Mouse (Mus musculus) midbrain, embryonic 15.5 days (tissue): ENCODE results near the gene Creb3l2. TPM values are rescaled to one million over a fixed set of nuclear protein-coding genes. Genes with fewer than 3 reads are reported as not detected.

ENCODE experiments used
- ATAC-seq: fragments of 200-750 bp; cut with Nextera tagmentation; replicated peaks from 2 replicates; pipeline ENCODE4 v1.8.0; 2017; ENCODE audit warnings: moderate TSS enrichment
- H3K27ac ChIP-seq: fragments of 300-500 bp; sonication (generic); 2 replicates; pipeline ENCODE4 v1.5.1; 2015; ENCODE audit warnings: mild to moderate bottlenecking, inconsistent platforms
- H3K27me3 ChIP-seq: fragments of 300-500 bp; sonication (generic); replicated peaks from 2 replicates; pipeline ENCODE4 v1.6.1; 2015; ENCODE audit warnings: inconsistent platforms
- H3K36me3 ChIP-seq: fragments of 300-500 bp; sonication (generic); replicated peaks from 2 replicates; pipeline ENCODE4 v1.6.1; 2015; ENCODE audit warnings: inconsistent platforms
- H3K4me1 ChIP-seq: fragments of 300-500 bp; sonication (generic); 2 replicates; pipeline ENCODE4 v1.6.1; 2015; ENCODE audit warnings: inconsistent platforms
- H3K4me2 ChIP-seq: fragments of 300-500 bp; sonication (generic); 2 replicates; pipeline ENCODE4 v1.6.1; 2015; ENCODE audit warnings: inconsistent platforms, mild to moderate bottlenecking, moderate library complexity
- H3K4me3 ChIP-seq: fragments of 300-500 bp; sonication (generic); 2 replicates; pipeline ENCODE4 v1.5.1; 2015; ENCODE audit warnings: mild to moderate bottlenecking, inconsistent platforms
- H3K9ac ChIP-seq: fragments of 300-500 bp; sonication (generic); 2 replicates; pipeline ENCODE4 v1.6.1; 2015; ENCODE audit warnings: mild to moderate bottlenecking, inconsistent platforms
- H3K9me3 ChIP-seq: fragments of 300-500 bp; sonication (generic); 2 replicates; pipeline ENCODE4 v1.6.1; 2016; ENCODE audit warnings: inconsistent platforms
- WGBS: fragments of 180-500 bp; shearing (Covaris S2); methylation state at CpG from one replicate; pipeline ENCODE4 v1.1.7; 2015; ENCODE audit warnings: mixed read lengths; 5-methylcytosine and 5-hydroxymethylcytosine counted together
- polyA plus RNA-seq: library from polyadenylated mRNA; unstranded; fragments of >200 nt; fragmentation: Nextera tagmentation; extraction: Ambion mirVana; gene quantifications from 2 replicates; pipeline ENCODE4 v1.2.1, GENCODE M21; 2015

The Creb3l2 gene
- polyA plus RNA-seq, 1 experiment from 2014 or later, result 3.2 TPM

DNA sequence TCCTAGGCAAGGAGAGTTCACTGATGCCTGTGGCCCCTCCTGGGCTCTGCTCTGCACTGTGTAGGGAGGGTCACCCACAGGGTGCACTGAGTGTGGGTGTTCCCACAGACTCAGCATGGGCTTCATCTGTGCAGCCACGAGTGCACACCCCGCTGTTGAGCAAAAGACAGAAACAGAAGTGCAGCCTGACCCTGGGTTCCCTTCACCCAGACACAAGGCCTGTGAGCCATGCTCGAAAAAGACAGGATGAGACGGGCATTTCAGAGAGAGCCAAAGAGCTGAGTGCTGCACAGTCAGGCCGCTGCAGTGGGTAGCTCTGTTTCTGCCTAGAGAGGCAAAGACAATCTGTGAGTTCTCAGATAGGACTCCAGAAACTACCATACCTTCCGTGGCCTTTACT, 114.4 kb downstream of the Creb3l2 start:
- no peak for ATAC-seq
- WGBS, result 39% methylated on average over 6 of the region's 6 CpGs
- peaks cover 33% of the 10 kb centered on the region for H3K4me1 ChIP-seq
- no peaks in the 10 kb centered on the region for H3K27me3 ChIP-seq
- H3K9me3 ChIP-seq, result no peaks in the 10 kb centered on the region
- H3K4me3 ChIP-seq, result no peak overlapping the region
- no peak overlapping the region for H3K9ac ChIP-seq
- H3K27ac ChIP-seq, result 0 out of 2 replicates have a peak overlapping the region, but pooled peaks have one; percentile 16
- H3K4me2 ChIP-seq, result no peak overlapping the region
- H3K36me3 ChIP-seq, result no peaks in the 10 kb centered on the region

DNA sequence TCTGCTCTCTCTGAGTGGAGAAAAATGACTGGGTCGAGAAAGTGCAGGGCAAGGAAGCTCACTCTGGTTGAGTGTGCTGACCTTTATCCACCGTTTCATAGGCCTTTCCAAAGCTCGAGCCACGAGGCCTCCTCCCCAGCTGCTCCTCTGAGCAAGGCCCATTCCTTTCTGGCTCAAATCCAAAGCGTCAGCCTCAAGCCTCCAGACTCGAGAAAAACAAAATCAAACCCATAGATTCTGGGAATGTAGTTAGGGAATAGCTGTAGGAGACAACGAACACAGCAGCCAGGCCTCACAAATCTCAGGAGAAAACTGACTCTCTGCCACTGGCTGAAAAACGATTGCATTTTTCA, 115.4 kb downstream of the Creb3l2 start:
- Histone ChIP-seq H3K27me3 (no peaks in the 10 kb centered on the region), H3K4me2 (no peak overlapping the region), H3K36me3 (no peaks in the 10 kb centered on the region), H3K4me3 (no peak overlapping the region), H3K4me1 (peaks cover 33% of the 10 kb centered on the region), H3K9me3 (no peaks in the 10 kb centered on the region), H3K9ac (0 out of 2 replicates have a peak overlapping the region, but pooled peaks have one; percentile 6), H3K27ac (0 out of 2 replicates have a peak overlapping the region, but pooled peaks have one; percentile 31)
- no peak for ATAC-seq
- WGBS, result 34% methylated on average over 8 of the region's 8 CpGs

DNA sequence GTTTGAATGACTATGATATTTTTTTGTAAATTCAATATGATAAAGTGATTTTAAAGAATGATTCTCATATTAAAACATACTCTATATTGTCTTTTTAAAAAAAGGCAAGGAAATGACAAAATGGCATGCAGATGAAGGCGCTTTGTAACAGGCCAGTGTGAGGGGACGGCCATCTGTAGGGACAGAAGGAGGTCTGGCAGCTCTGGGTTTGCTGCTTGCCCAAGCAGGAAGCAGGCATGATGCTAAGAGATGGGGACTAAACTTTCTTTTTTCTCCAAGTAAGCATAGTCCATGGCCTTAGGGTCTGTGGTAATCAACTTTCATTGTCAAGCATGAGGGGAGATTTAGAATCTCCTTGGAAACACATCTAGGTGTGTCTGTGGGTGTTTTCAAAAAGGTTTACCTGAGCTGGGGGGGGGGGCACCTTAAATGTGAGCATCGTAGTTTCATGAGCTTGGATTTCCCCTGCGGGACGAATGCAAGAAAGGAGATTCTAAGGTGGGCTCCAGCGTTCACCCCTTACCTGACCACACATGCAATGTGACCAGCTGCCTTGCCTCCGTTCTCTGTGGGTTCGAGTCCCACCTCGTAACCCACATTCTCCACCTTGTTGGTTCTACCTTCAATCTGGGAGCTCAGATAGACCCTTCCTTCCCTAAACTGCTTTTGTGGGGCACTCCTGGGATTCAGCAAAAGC, 115.9 kb downstream of the Creb3l2 start:
- no peaks in the 10 kb centered on the region for H3K36me3 ChIP-seq
- 0 out of 2 replicates have a peak overlapping the region, but pooled peaks have one; percentile 6 for H3K9ac ChIP-seq
- H3K4me1 ChIP-seq, result peaks cover 28% of the 10 kb centered on the region
- 86% methylated on average over 9 of the region's 9 CpGs for WGBS
- H3K27ac ChIP-seq, result 0 out of 2 replicates have a peak overlapping the region, but pooled peaks have one; percentile 31
- ATAC-seq, result no peak
- H3K9me3 ChIP-seq, result no peaks in the 10 kb centered on the region
- no peaks in the 10 kb centered on the region for H3K27me3 ChIP-seq
- no peak overlapping the region for H3K4me3 ChIP-seq
- H3K4me2 ChIP-seq, result no peak overlapping the region

DNA sequence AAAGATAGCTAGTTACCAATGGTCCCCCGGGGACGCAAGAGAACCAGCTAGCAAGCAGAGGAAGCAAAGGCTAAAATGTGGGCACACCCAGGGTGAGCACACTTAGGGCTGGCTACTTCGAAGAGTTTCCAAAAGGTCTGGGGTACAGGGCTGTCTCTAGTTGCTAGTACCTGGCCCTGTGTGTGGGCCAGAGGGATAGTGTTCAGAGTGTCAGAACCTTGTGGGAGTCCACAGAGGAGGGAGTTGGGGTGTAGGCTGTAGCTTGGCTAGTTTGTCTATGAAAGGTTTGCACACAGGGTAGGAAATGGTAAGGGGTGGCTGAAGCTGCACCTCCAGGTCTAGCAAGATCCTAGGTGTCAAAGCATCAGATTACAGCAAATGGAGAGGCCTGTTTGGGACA, 116.9 kb downstream of the Creb3l2 start:
- H3K9me3 ChIP-seq, result no peaks in the 10 kb centered on the region
- H3K9ac ChIP-seq, result no peak overlapping the region
- WGBS, result 90% methylated on average over 3 of the region's 3 CpGs
- peaks cover 28% of the 10 kb centered on the region for H3K4me1 ChIP-seq
- H3K27ac ChIP-seq, result no peak overlapping the region
- H3K4me3 ChIP-seq, result no peak overlapping the region
- H3K36me3 ChIP-seq, result no peaks in the 10 kb centered on the region
- no peaks in the 10 kb centered on the region for H3K27me3 ChIP-seq
- H3K4me2 ChIP-seq, result no peak overlapping the region
- ATAC-seq, result no peak

DNA sequence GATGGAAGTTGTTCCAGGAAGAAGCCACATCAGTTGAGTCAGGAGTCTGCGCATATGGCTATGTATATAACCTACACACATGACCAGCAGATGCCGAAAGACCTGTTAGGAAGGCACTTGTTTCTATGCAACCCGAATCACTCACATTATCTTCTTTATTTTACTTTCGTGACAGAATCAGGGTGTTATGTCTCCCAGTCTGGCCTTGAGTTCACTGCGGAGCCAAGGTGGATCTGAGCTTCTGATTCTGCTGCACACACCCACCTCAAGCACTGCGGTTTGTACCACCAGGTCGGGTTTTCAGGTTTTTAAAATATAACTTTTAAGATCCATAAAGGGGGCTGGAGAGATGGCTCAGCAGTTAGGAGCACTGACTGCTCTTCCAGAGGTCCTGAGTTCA, 119.3 kb downstream of the Creb3l2 start:
- H3K9me3 ChIP-seq, result no peaks in the 10 kb centered on the region
- no peak for ATAC-seq
- no peak overlapping the region for H3K4me3 ChIP-seq
- no peak overlapping the region for H3K4me2 ChIP-seq
- H3K36me3 ChIP-seq, result no peaks in the 10 kb centered on the region
- H3K9ac ChIP-seq, result no peak overlapping the region
- no peak overlapping the region for H3K27ac ChIP-seq
- 93% methylated on average over 7 of the region's 7 CpGs for WGBS
- peaks cover 10% of the 10 kb centered on the region for H3K4me1 ChIP-seq
- H3K27me3 ChIP-seq, result no peaks in the 10 kb centered on the region

DNA sequence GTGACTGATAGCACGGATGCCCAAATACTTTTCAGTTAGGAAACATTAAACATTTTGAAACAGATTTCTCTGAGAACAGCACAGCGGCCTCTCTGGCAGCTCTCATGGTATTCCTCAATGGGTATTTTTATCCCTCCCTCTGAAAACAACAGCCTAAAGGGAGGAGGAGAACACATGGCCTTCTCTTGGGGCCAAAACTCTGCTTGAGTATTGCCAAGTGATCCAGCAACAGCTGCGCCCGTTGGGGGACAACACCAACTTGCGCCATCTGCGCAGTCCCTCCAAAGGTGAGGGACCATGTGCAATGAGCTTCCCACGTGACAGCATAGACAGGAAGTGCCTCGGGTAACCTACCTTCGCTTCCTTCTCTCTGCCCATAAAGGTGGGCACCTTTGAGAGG, 119.9 kb downstream of the Creb3l2 start:
- Histone ChIP-seq H3K36me3 (no peaks in the 10 kb centered on the region), H3K4me1 (peaks cover 6% of the 10 kb centered on the region)
- WGBS, result 89% methylated on average over 9 of the region's 9 CpGs

DNA sequence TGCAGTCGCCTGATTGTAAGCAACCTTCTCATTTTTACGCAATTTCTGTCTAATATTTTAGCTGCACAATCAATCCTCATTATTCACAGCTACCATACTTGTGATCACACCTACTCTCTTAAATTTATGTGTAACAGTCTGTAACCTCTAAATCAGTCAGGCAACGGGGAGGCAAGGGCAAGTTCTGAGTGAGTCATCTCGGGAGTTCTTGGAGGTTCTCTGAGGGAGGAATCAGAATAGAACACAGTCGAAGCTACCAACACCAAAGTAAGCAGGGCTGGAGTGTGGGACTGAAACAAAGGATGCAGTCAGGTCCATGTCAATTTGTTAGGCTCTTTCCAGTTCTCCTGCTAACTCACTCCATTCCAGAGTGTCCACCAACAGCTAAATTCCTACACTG, 124.0 kb downstream of the Creb3l2 start:
- H3K27ac ChIP-seq, result no peak overlapping the region
- no peaks in the 10 kb centered on the region for H3K4me1 ChIP-seq
- no peaks in the 10 kb centered on the region for H3K27me3 ChIP-seq
- H3K36me3 ChIP-seq, result no peaks in the 10 kb centered on the region
- no peak overlapping the region for H3K4me2 ChIP-seq
- 91% methylated on average over 5 of the region's 5 CpGs for WGBS
- no peaks in the 10 kb centered on the region for H3K9me3 ChIP-seq
- no peak overlapping the region for H3K9ac ChIP-seq
- no peak overlapping the region for H3K4me3 ChIP-seq
- ATAC-seq, result no peak

More for the DNA sequence above, 119.9 kb downstream of the Creb3l2 start:
- no peak overlapping the region for H3K9ac ChIP-seq
- H3K4me2 ChIP-seq, result no peak overlapping the region
- no peaks in the 10 kb centered on the region for H3K27me3 ChIP-seq
- ATAC-seq, result no peak
- no peak overlapping the region for H3K27ac ChIP-seq
- H3K4me3 ChIP-seq, result no peak overlapping the region
- no peaks in the 10 kb centered on the region for H3K9me3 ChIP-seq

DNA sequence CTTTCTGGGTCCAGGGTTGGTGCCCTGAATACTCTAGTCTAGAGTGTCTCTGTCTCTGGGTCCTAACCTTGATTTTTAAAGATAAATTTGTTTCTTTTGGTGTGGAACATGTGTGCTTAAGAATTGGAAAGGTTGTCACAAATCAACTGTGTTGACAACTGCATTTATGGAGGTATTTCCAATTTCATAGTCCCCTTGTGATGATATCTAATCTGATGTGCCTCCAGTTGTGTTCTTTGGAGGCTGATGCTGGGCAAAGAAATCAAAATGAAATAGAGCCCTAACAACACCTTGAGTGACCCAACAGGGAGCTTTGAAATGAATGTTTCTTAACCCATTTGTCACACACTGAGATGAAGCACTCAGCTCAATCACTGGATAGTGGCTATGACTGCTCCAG, 126.5 kb downstream of the Creb3l2 start:
- Histone ChIP-seq H3K4me2 (no peak overlapping the region), H3K36me3 (no peaks in the 10 kb centered on the region), H3K9me3 (no peaks in the 10 kb centered on the region), H3K27ac (no peak overlapping the region), H3K27me3 (no peaks in the 10 kb centered on the region), H3K4me3 (no peak overlapping the region), H3K4me1 (no peaks in the 10 kb centered on the region), H3K9ac (no peak overlapping the region)
- no peak for ATAC-seq

DNA sequence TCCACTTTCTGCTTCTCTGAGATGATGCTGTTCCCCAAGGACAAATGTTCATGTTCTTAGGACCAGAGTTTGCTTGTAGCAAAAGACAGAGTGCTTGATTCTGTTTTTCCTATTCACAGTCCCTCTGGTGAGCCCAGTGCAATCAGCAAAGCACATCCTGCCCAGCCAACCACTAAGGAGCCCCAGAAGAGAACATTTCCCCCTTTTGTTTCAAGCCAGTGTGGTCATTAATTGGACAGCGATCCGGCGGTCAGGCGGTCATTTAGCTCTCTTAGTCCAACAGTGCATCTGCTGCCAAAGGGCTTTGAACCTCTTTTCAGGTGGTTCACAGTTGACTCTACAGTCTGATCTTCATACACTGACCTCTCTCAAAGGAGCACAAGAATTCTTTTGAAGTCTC, 131.3 kb downstream of the Creb3l2 start:
- no peaks in the 10 kb centered on the region for H3K9me3 ChIP-seq
- no peak overlapping the region for H3K4me2 ChIP-seq
- no peak overlapping the region for H3K9ac ChIP-seq
- no peak overlapping the region for H3K27ac ChIP-seq
- H3K36me3 ChIP-seq, result no peaks in the 10 kb centered on the region
- 93% methylated on average over 4 of the region's 4 CpGs for WGBS
- ATAC-seq, result no peak
- H3K4me1 ChIP-seq, result no peaks in the 10 kb centered on the region
- H3K27me3 ChIP-seq, result no peaks in the 10 kb centered on the region
- no peak overlapping the region for H3K4me3 ChIP-seq

DNA sequence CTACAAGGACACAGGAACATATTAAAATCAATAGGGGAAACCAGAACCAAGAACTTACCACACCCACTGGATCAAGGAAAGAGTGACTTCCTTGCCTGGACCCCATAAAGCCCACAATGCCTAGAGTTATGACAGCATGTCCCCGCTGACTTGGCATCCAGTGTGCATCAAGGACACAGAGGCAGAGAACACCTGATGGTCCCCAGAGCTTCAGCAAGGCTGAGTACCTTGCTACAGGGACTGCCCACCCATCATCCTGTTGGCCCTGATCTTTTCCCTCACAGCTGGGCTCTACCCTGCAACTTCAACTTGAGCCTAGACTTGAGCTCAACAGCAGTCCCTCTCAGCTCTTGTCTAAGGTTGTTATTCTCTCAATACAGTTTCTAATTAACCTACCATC, 135.3 kb downstream of the Creb3l2 start:
- ATAC-seq, result no peak
- Histone ChIP-seq H3K36me3 (no peaks in the 10 kb centered on the region), H3K9ac (no peak overlapping the region), H3K27ac (no peak overlapping the region), H3K27me3 (peaks cover under 1% of the 10 kb centered on the region; the same call in 1 of the 2 replicates), H3K4me2 (no peak overlapping the region), H3K4me1 (no peaks in the 10 kb centered on the region), H3K4me3 (no peak overlapping the region), H3K9me3 (no peaks in the 10 kb centered on the region)
- WGBS, result 88% methylated on average over 1 of the region's 1 CpGs

DNA sequence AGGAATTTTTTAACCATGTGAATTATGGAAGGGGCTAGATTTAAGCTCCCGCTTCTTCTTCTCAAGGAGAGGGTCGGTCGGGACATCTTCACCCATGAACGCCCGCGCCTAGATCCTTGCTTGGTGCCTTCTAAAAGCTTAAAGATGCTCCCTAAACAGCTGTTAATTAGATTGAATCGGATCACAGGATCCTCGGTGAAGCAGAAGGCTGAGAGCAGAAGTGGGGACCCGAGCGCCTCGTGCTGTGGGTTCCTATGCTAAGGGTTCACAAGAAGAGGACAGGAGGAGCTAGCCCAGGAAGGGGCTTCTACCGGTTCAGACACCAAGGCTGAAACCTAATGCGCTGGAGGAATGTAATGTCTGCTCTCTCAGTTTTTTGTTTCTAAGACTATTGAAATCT, 141.5 kb downstream of the Creb3l2 start:
- peak overlapping the region; percentile 94 for H3K4me2 ChIP-seq
- peak overlapping the region; percentile 77 for H3K4me3 ChIP-seq
- ATAC-seq, result peak; percentile 9; the same call in 1 of the 2 replicates
- no peaks in the 10 kb centered on the region for H3K9me3 ChIP-seq
- H3K27me3 ChIP-seq, result peaks cover 3% of the 10 kb centered on the region; the same call in 1 of the 2 replicates
- 7% methylated on average over 13 of the region's 13 CpGs for WGBS
- no peaks in the 10 kb centered on the region for H3K36me3 ChIP-seq
- peak overlapping the region; percentile 82 for H3K9ac ChIP-seq
- H3K27ac ChIP-seq, result peak overlapping the region; percentile 88
- peaks cover 42% of the 10 kb centered on the region for H3K4me1 ChIP-seq

DNA sequence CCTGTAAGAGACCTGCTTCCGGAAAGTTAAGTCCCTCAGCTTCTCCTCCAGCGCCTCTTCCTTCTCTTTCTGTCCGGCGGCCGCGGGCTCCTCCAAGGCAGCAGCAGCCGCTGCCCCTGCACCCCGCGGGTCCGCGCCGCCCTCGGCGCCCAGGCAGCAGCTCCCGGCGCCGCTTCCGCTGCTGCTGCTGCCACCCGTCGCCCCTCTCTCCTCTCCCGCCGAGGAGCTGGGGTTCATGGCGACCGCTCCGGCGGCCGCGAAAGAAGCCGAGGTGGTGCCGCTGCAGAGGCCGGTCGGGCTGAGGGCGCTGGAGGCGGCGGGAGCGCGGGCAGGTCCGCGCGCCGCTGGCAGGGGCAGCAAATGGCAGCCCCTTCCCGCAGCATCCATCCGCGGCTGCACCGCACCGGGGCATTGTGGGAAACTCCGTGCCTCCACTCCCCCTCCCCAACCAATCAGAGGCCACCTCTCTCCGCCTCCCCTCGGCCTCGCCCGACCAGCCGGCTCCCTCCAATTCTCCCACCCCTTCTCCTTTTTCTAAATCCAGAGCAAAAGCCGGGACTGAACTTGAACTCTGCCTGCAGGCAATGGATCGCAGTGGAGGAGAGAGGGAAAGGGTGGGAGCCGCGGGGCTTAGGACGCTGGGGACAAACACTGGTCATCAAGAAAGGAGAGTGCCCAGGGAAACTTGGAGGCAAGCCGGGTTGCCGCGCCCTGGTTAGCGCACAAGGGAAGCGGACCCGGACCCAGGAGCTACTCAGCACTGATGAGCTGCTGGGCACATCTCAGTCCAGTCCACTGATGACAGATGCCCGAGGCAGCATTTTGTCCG, 142.2 kb downstream of the Creb3l2 start, which contains the start of gene Dgki:
TSS of gene Dgki (minus strand) at position 623 of the 829 bp plus-strand sequence.
- Histone ChIP-seq H3K4me2 (peak within 1 kb of the TSS; percentile 94), H3K27ac (peak within 1 kb of the TSS; percentile 88), H3K36me3 (no peaks in the 10 kb centered on the region), H3K9me3 (no peaks in the 10 kb centered on the region), H3K4me1 (peaks cover 42% of the 10 kb centered on the region), H3K9ac (peak within 1 kb of the TSS; percentile 82), H3K27me3 (peaks cover 3% of the 10 kb centered on the region; the same call in 1 of the 2 replicates), H3K4me3 (peak within 1 kb of the TSS; percentile 77)
- ATAC-seq, result peak; percentile 96
- WGBS, result under 1% methylated on average over 65 of the region's 65 CpGs
